Mouse (Mus musculus): ENCODE measurements around the gene Mapkapk3. TPM values are rescaled to one million over a fixed set of nuclear protein-coding genes. Genes with fewer than 3 reads are reported as not detected.

The Mapkapk3 gene
- polyA plus RNA-seq, 1 experiment from 2014 or later = 13.2 TPM

- Histone ChIP-seq H3K4me3 (no peak overlapping the region), H3K4me2 (no peak overlapping the region), H3K4me1 (no peaks in the 10 kb centered on the region), H3K36me3 (peaks cover 5% of the 10 kb centered on the region; the same call in 1 of the 2 replicates), H3K27ac (no peak overlapping the region), H3K9ac (no peak overlapping the region), H3K9me3 (replicated peaks) (no peaks in the 10 kb centered on the region), H3K27me3 (replicated peaks) (no peaks in the 10 kb centered on the region)
- ATAC-seq = no peak
- 67% methylated on average over 3 of the region's 3 CpGs for WGBS (ENCODE audit: insufficient replicate concordance)
These were observed 34.1 kb downstream of the Mapkapk3 start for GRCm38 (mm10) chr9:107255596-107255995.

GRCm38 (mm10) chr9:107254925-107255324, 34.8 kb downstream of the Mapkapk3 start:
- no peaks in the 10 kb centered on the region for H3K9me3 ChIP-seq (replicated peaks)
- no peaks in the 10 kb centered on the region for H3K4me1 ChIP-seq
- no peak overlapping the region for H3K27ac ChIP-seq
- H3K9ac ChIP-seq = no peak overlapping the region
- 65% methylated on average over 3 of the region's 3 CpGs for WGBS (ENCODE audit: insufficient replicate concordance)
- H3K36me3 ChIP-seq = peaks cover 5% of the 10 kb centered on the region; the same call in 1 of the 2 replicates
- no peaks in the 10 kb centered on the region for H3K27me3 ChIP-seq (replicated peaks)
- no peak overlapping the region for H3K4me2 ChIP-seq
- no peak overlapping the region for H3K4me3 ChIP-seq
- ATAC-seq = no peak

- no peak overlapping the region for H3K4me2 ChIP-seq
- peaks cover 4% of the 10 kb centered on the region; the same call in 1 of the 2 replicates for H3K36me3 ChIP-seq
- H3K4me3 ChIP-seq = no peak overlapping the region
- H3K4me1 ChIP-seq = no peaks in the 10 kb centered on the region
- no peaks in the 10 kb centered on the region for H3K9me3 ChIP-seq (replicated peaks)
- no peak overlapping the region for H3K27ac ChIP-seq
- 74% methylated on average over 12 of the region's 12 CpGs for WGBS (ENCODE audit: insufficient replicate concordance)
- H3K27me3 ChIP-seq (replicated peaks) = 0 out of 2 replicates have a peak, but pooled peaks cover 4% of the 10 kb centered on the region
- no peak overlapping the region for H3K9ac ChIP-seq
- ATAC-seq = no peak
These were observed 35.2 kb downstream of the Mapkapk3 start for GRCm38 (mm10) chr9:107254476-107254875.

GRCm38 (mm10) chr9:107252164-107252563, 37.5 kb downstream of the Mapkapk3 start:
- Histone ChIP-seq H3K27ac (no peak overlapping the region), H3K9me3 (replicated peaks) (no peaks in the 10 kb centered on the region), H3K27me3 (replicated peaks) (0 out of 2 replicates have a peak, but pooled peaks cover 7% of the 10 kb centered on the region), H3K4me3 (no peak overlapping the region), H3K36me3 (no peaks in the 10 kb centered on the region), H3K4me1 (no peaks in the 10 kb centered on the region), H3K9ac (no peak overlapping the region), H3K4me2 (no peak overlapping the region)
- no peak for ATAC-seq
- 42% methylated on average over 5 of the region's 5 CpGs for WGBS (ENCODE audit: insufficient replicate concordance)

DNA sequence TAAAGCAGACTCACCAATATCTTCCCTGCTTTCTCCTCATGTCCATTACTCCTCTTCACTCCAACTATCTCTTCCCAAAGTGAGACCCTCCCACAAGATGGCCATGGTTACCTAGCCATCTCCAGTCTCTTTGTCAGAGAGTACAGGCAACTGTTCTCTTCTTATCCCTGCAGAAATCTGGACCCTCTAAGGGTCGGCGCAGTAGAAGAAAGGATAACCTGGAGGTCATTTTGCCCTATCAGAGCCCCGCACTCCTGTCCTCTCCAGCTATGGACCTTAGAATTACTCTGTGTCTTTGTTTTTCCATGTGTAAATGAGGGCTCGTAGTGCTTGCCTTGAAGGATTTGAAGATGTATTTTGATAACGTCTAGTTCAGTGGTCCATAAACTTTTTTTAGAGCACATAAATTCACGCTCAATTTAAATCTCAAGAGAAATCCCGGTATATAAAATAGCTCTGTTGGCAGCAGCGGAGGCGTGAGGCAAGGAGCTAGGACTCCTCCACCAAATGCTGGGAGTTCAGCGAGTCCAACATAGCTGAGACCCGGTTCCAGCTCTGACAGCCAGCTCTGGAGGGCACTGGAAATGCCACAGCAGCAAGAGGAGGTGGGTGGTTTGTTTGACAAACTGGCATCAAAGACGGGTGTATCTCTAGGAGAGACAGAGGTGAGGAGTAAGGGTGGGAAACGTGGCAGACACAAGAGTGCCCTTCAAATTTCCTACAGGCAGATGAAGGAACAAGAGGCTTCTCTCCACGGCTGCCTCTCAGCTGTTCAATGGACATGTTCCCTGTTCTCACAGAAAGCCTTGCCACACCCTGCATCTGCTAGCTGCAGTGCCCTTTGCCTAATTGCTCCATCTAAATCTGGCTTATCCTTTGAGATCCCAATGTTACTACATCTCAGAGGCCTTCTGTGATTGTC, 39.0 kb downstream of the Mapkapk3 start:
- no peak for ATAC-seq
- 63% methylated on average over 14 of the region's 14 CpGs for WGBS (ENCODE audit: insufficient replicate concordance)

GRCm38 (mm10) chr9:107249154-107249553, 40.5 kb downstream of the Mapkapk3 start:
- Histone ChIP-seq H3K4me3 (no peak overlapping the region), H3K9ac (no peak overlapping the region), H3K27me3 (replicated peaks) (0 out of 2 replicates have a peak, but pooled peaks cover 7% of the 10 kb centered on the region), H3K4me1 (no peaks in the 10 kb centered on the region), H3K36me3 (no peaks in the 10 kb centered on the region), H3K27ac (no peak overlapping the region), H3K4me2 (no peak overlapping the region), H3K9me3 (replicated peaks) (no peaks in the 10 kb centered on the region)
- no peak for ATAC-seq
- 49% methylated on average over 6 of the region's 6 CpGs for WGBS (ENCODE audit: insufficient replicate concordance)

More for the DNA sequence above, 39.0 kb downstream of the Mapkapk3 start:
- Histone ChIP-seq H3K9ac (no peak overlapping the region), H3K9me3 (replicated peaks) (no peaks in the 10 kb centered on the region), H3K4me3 (no peak overlapping the region), H3K4me1 (no peaks in the 10 kb centered on the region), H3K27me3 (replicated peaks) (0 out of 2 replicates have a peak, but pooled peaks cover 7% of the 10 kb centered on the region), H3K27ac (no peak overlapping the region), H3K4me2 (no peak overlapping the region), H3K36me3 (no peaks in the 10 kb centered on the region)

- Histone ChIP-seq H3K36me3 (no peaks in the 10 kb centered on the region), H3K4me2 (no peak overlapping the region), H3K27ac (no peak overlapping the region), H3K9ac (no peak overlapping the region), H3K27me3 (replicated peaks) (peaks cover 14% of the 10 kb centered on the region; the same call in 1 of the 2 replicates), H3K4me1 (no peaks in the 10 kb centered on the region), H3K4me3 (no peak overlapping the region), H3K9me3 (replicated peaks) (no peaks in the 10 kb centered on the region)
- 38% methylated on average over 4 of the region's 4 CpGs for WGBS (ENCODE audit: insufficient replicate concordance)
- ATAC-seq = no peak
These were observed 43.5 kb downstream of the Mapkapk3 start for GRCm38 (mm10) chr9:107246170-107246569.

DNA sequence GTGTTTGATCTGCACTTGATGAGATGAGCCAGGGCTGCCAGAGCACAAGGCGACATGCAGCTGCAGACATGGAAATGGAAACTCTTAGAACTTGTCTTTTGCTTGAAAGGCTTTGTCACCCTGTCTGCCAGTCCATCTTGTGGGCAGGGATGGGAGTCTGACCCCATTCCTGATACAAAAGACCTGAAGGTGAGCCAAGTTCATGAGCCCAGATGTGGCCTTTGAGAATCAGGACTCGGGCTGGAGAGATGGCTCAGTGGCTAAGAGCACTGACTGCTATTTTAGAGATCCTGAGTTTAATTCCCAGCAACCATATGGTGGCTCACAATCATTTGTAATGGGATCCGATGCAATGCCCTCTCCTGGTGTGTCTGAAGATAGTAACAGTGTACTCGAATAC, 44.4 kb downstream of the Mapkapk3 start:
- Histone ChIP-seq H3K27me3 (replicated peaks) (peaks cover 14% of the 10 kb centered on the region; the same call in 1 of the 2 replicates), H3K27ac (no peak overlapping the region), H3K4me2 (no peak overlapping the region), H3K36me3 (no peaks in the 10 kb centered on the region), H3K9ac (no peak overlapping the region), H3K4me1 (no peaks in the 10 kb centered on the region), H3K4me3 (no peak overlapping the region), H3K9me3 (replicated peaks) (no peaks in the 10 kb centered on the region)
- no peak for ATAC-seq
- 63% methylated on average over 4 of the region's 4 CpGs for WGBS (ENCODE audit: insufficient replicate concordance)

- peaks cover 85% of the 10 kb centered on the region for H3K27me3 ChIP-seq (replicated peaks)
- no peaks in the 10 kb centered on the region for H3K36me3 ChIP-seq
- WGBS (ENCODE audit: insufficient replicate concordance) = 51% methylated on average over 5 of the region's 5 CpGs
- no peak overlapping the region for H3K27ac ChIP-seq
- H3K9me3 ChIP-seq (replicated peaks) = no peaks in the 10 kb centered on the region
- H3K4me2 ChIP-seq = no peak overlapping the region
- no peak overlapping the region for H3K9ac ChIP-seq
- ATAC-seq = no peak
- peaks cover 8% of the 10 kb centered on the region for H3K4me1 ChIP-seq
- H3K4me3 ChIP-seq = no peak overlapping the region
These were observed 53.5 kb downstream of the Mapkapk3 start for GRCm38 (mm10) chr9:107236151-107236550.

DNA sequence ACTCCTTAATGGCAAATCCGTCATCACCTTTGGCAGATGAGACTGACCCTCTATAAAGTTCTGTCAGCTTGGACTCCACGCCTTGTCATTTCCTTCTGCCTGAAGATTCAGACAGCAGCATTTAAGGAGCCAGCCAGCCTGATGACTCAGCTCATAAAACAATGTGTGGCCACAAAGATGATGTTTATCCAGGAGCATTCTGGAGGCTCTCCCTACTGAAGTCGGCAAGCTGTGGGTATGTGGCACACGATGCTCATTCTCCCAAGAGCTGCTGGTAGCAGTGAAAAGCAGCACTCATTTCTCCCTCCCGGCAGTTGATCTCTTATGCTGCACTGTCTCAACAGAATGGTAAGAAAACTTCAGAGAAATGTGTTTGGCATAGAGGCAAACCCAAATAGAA, 54.4 kb downstream of the Mapkapk3 start:
- Histone ChIP-seq H3K36me3 (no peaks in the 10 kb centered on the region), H3K9me3 (replicated peaks) (no peaks in the 10 kb centered on the region), H3K4me1 (peaks cover 11% of the 10 kb centered on the region), H3K27me3 (replicated peaks) (peaks cover 90% of the 10 kb centered on the region), H3K4me3 (no peak overlapping the region), H3K4me2 (no peak overlapping the region), H3K27ac (no peak overlapping the region), H3K9ac (no peak overlapping the region)
- WGBS (ENCODE audit: insufficient replicate concordance) = 48% methylated on average over 5 of the region's 5 CpGs
- no peak for ATAC-seq

DNA sequence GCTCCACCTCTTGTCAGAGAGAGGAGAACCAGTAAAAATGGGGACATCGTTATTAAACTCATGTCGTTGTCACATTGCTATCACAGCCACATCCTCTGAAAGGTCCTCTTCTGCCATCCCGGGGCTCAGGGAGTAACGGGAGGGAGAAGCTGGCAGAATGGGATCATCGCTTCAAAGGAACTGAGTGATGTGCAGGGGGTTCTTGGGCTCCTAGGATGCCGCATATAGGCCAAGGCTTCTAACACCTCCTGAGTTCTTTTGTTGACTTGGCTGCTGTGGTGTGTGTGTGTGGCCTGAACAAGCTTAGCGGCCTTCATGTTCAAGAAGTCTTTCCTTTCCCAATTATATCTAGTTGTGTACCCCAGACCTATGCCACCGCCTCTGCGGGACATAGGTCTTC, 57.5 kb downstream of the Mapkapk3 start:
- Histone ChIP-seq H3K4me3 (peak overlapping the region; percentile 56), H3K27me3 (replicated peaks) (peaks cover 86% of the 10 kb centered on the region), H3K4me1 (peaks cover 11% of the 10 kb centered on the region), H3K4me2 (peak overlapping the region; percentile 82), H3K9me3 (replicated peaks) (no peaks in the 10 kb centered on the region), H3K9ac (no peak overlapping the region), H3K36me3 (no peaks in the 10 kb centered on the region), H3K27ac (no peak overlapping the region)
- no peak for ATAC-seq
- 25% methylated on average over 9 of the region's 9 CpGs for WGBS (ENCODE audit: insufficient replicate concordance)

GRCm38 (mm10) chr9:107231539-107232139, 58.0 kb downstream of the Mapkapk3 start, which contains the start of gene Dock3:
Gene Dock3, minus strand, starts transcription at chr9:107231909.
- 1% methylated on average over 74 of the region's 87 CpGs for WGBS (ENCODE audit: insufficient replicate concordance)
- no peak within 1 kb of the TSS for H3K27ac ChIP-seq
- peak within 1 kb of the TSS; percentile 55; the same call in 1 of the 2 replicates for H3K9ac ChIP-seq
- no peaks in the 10 kb centered on the region for H3K36me3 ChIP-seq
- ATAC-seq = no peak; the same call in 1 of the 2 replicates
- peak within 1 kb of the TSS; percentile 82 for H3K4me2 ChIP-seq
- peaks cover 84% of the 10 kb centered on the region for H3K27me3 ChIP-seq (replicated peaks)
- peaks cover 11% of the 10 kb centered on the region for H3K4me1 ChIP-seq
- H3K9me3 ChIP-seq (replicated peaks) = no peaks in the 10 kb centered on the region
- peak within 1 kb of the TSS; percentile 56 for H3K4me3 ChIP-seq

Measured in liver, embryonic 12.5 days (tissue).